Mouse (Mus musculus) 416B (cell line): Measurements from ENCODE around the gene Ttc34.

Experiments used
- DNase-seq: peaks from one replicate; pipeline ENCODE4 v3.0.0; 2011; ENCODE audit warnings: low read depth

The Ttc34 gene

GRCm38 (mm10) chr4:154857366-154858240, 20.3 kb downstream of the Ttc34 start:
- no peak for DNase-seq

GRCm38 (mm10) chr4:154858601-154859000, 21.3 kb downstream of the Ttc34 start:
- no peak for DNase-seq

GRCm38 (mm10) chr4:154861967-154862366, 24.7 kb downstream of the Ttc34 start:
- no peak for DNase-seq

- DNase-seq: no peak
Measured at GRCm38 (mm10) chr4:154863436-154863935, 26.2 kb downstream of the Ttc34 start.

GRCm38 (mm10) chr4:154864271-154864771, 27.1 kb downstream of the Ttc34 start:
- DNase-seq: peak; percentile 74

- DNase-seq: no peak
Measured at GRCm38 (mm10) chr4:154864961-154865760, 27.9 kb downstream of the Ttc34 start.

GRCm38 (mm10) chr4:154866391-154866790, 29.1 kb downstream of the Ttc34 start:
- DNase-seq: no peak

- DNase-seq: no peak
Measured at GRCm38 (mm10) chr4:154867257-154867656, 30.0 kb downstream of the Ttc34 start.

GRCm38 (mm10) chr4:154869440-154869839, 32.2 kb downstream of the Ttc34 start, which contains the start of gene Mmel1:
Gene Mmel1 (plus strand): TSS chr4:154869585.
- no peak for DNase-seq

- DNase-seq: no peak
Measured at GRCm38 (mm10) chr4:154870721-154871120, 33.5 kb downstream of the Ttc34 start.

- no peak for DNase-seq
Measured at GRCm38 (mm10) chr4:154871757-154872251, 34.5 kb downstream of the Ttc34 start.

- no peak for DNase-seq
Measured at GRCm38 (mm10) chr4:154873186-154873585, 35.9 kb downstream of the Ttc34 start.

GRCm38 (mm10) chr4:154877864-154878548, 40.7 kb downstream of the Ttc34 start:
- peak; percentile 95 for DNase-seq

- DNase-seq: peak; percentile 63
Measured at GRCm38 (mm10) chr4:154880730-154881129, 43.5 kb downstream of the Ttc34 start.

GRCm38 (mm10) chr4:154882014-154882659, 44.9 kb downstream of the Ttc34 start:
- DNase-seq: no peak

- no peak for DNase-seq
Measured at GRCm38 (mm10) chr4:154885416-154885815, 48.2 kb downstream of the Ttc34 start.

- no peak for DNase-seq
Measured at GRCm38 (mm10) chr4:154886876-154887592, 49.8 kb downstream of the Ttc34 start.

- DNase-seq: no peak
Measured at GRCm38 (mm10) chr4:154887593-154888250, 50.5 kb downstream of the Ttc34 start.

GRCm38 (mm10) chr4:154890887-154891286, 53.6 kb downstream of the Ttc34 start:
- DNase-seq: no peak

- no peak for DNase-seq
Measured at GRCm38 (mm10) chr4:154895549-154895948, 58.3 kb downstream of the Ttc34 start.
